Mouse (Mus musculus): ENCODE results near the gene Josd2. TPM values are rescaled to one million over a fixed set of nuclear protein-coding genes. Genes with fewer than 3 reads are reported as not detected.
A peak's percentile ranks its signal among the peaks of the same experiment; 100 is the strongest.

The Josd2 gene
- polyA plus RNA-seq, 1 experiment: 9.7 TPM

- no peaks in the 10 kb centered on the region for H3K36me3 ChIP-seq (ENCODE audit: control insufficient read depth, insufficient read depth, low read length, poor library complexity, severe bottlenecking)
- H3K9me3 ChIP-seq (replicated peaks; ENCODE audit: control insufficient read depth, insufficient read depth, low read length, poor library complexity, severe bottlenecking): no peaks in the 10 kb centered on the region
- no peak overlapping the region for H3K9ac ChIP-seq (ENCODE audit: low read depth, poor library complexity, severe bottlenecking)
- H3K27me3 ChIP-seq (ENCODE audit: control insufficient read depth, insufficient read depth, low read length, poor library complexity, severe bottlenecking): no peaks in the 10 kb centered on the region
- peaks cover 2% of the 10 kb centered on the region for H3K4me1 ChIP-seq (ENCODE audit: control insufficient read depth, insufficient read depth, low read length)
- TF ChIP-seq CTCF (IDR thresholded peaks at IDR 0.05; ENCODE audit: low read depth, low read length) (peak; percentile 68), EP300 (IDR thresholded peaks at IDR 0.05; ENCODE audit: insufficient read depth, low read depth, low read length) (no peak)
- H3K27ac ChIP-seq (ENCODE audit: insufficient read depth, low read length): no peak overlapping the region
- no peak overlapping the region for H3K4me3 ChIP-seq (ENCODE audit: low read depth, low read length)
Observed at GRCm38 (mm10) chr7:44519240-44519913, 51.6 kb downstream of the Josd2 start.

GRCm38 (mm10) chr7:44520990-44521389 lies 53.2 kb downstream of the Josd2 start:
- no peak overlapping the region for H3K27ac ChIP-seq (ENCODE audit: insufficient read depth, low read length)
- H3K4me1 ChIP-seq (ENCODE audit: control insufficient read depth, insufficient read depth, low read length): peaks cover 2% of the 10 kb centered on the region
- H3K4me3 ChIP-seq (ENCODE audit: low read depth, low read length): no peak overlapping the region
- no peaks in the 10 kb centered on the region for H3K27me3 ChIP-seq (ENCODE audit: control insufficient read depth, insufficient read depth, low read length, poor library complexity, severe bottlenecking)
- no peak overlapping the region for H3K9ac ChIP-seq (ENCODE audit: low read depth, poor library complexity, severe bottlenecking)
- no peaks in the 10 kb centered on the region for H3K9me3 ChIP-seq (replicated peaks; ENCODE audit: control insufficient read depth, insufficient read depth, low read length, poor library complexity, severe bottlenecking)
- no peaks in the 10 kb centered on the region for H3K36me3 ChIP-seq (ENCODE audit: control insufficient read depth, insufficient read depth, low read length, poor library complexity, severe bottlenecking)
- TF ChIP-seq EP300 (IDR thresholded peaks at IDR 0.05; ENCODE audit: insufficient read depth, low read depth, low read length) (no peak), CTCF (IDR thresholded peaks at IDR 0.05; ENCODE audit: low read depth, low read length) (no peak), POLR2A (IDR thresholded peaks at IDR 0.05; ENCODE audit: insufficient read depth, low read length) (no peak)

Other genes with a start within 250 kb of the Josd2 start
- gene Klk1, start 242.6 kb upstream of the Josd2 start, polyA plus RNA-seq (2011; ENCODE audit: insufficient read depth, insufficient read length, low read depth, missing spikeins): 1.3 and 1.8 TPM in 2 replicates
- not detected in 2 replicates for gene Gm36864, start 231.8 kb upstream of the Josd2 start, polyA plus RNA-seq (2011; ENCODE audit: insufficient read depth, insufficient read length, low read depth, missing spikeins)
- gene 1700028J19Rik, start 221.3 kb upstream of the Josd2 start, polyA plus RNA-seq (2011; ENCODE audit: insufficient read depth, insufficient read length, low read depth, missing spikeins): 0.65 and 1.3 TPM in 2 replicates
- gene 2410002F23Rik, start 221.3 kb upstream of the Josd2 start, polyA plus RNA-seq (2011; ENCODE audit: insufficient read depth, insufficient read length, low read depth, missing spikeins): 76.7 and 89.3 TPM in 2 replicates
- not detected in 2 replicates for gene Acp4, start 210.6 kb upstream of the Josd2 start, polyA plus RNA-seq (2011; ENCODE audit: insufficient read depth, insufficient read length, low read depth, missing spikeins)
- not detected in 2 replicates for gene Gm15517, start 206.5 kb upstream of the Josd2 start, polyA plus RNA-seq (2011; ENCODE audit: insufficient read depth, insufficient read length, low read depth, missing spikeins)
- gene Clec11a, start 161.1 kb upstream of the Josd2 start, polyA plus RNA-seq (2011; ENCODE audit: insufficient read depth, insufficient read length, low read depth, missing spikeins): 0.75 and 0.87 TPM in 2 replicates
- 2.5 and 3.4 TPM in 2 replicates for gene Shank1, start 157.7 kb upstream of the Josd2 start, polyA plus RNA-seq (2011; ENCODE audit: insufficient read depth, insufficient read length, low read depth, missing spikeins)
- 1.8 and 1.9 TPM in 2 replicates for gene Syt3, start 83.9 kb upstream of the Josd2 start, polyA plus RNA-seq (2011; ENCODE audit: insufficient read depth, insufficient read length, low read depth, missing spikeins)
- 7.7 and 8.3 TPM in 2 replicates for gene 1700008O03Rik, start 82.2 kb upstream of the Josd2 start, polyA plus RNA-seq (2011; ENCODE audit: insufficient read depth, insufficient read length, low read depth, missing spikeins)
- not detected in 2 replicates for gene Lrrc4b, start 39.0 kb upstream of the Josd2 start, polyA plus RNA-seq (2011; ENCODE audit: insufficient read depth, insufficient read length, low read depth, missing spikeins)
- gene Aspdh, start 2.6 kb upstream of the Josd2 start, polyA plus RNA-seq (2011; ENCODE audit: insufficient read depth, insufficient read length, low read depth, missing spikeins): not detected in 2 replicates
- gene Emc10, start 28.5 kb downstream of the Josd2 start, polyA plus RNA-seq (2011; ENCODE audit: insufficient read depth, insufficient read length, low read depth, missing spikeins): 67.7 and 75.3 TPM in 2 replicates
- 5.6 and 7.4 TPM in 2 replicates for gene Fam71e1, start 28.6 kb downstream of the Josd2 start, polyA plus RNA-seq (2011; ENCODE audit: insufficient read depth, insufficient read length, low read depth, missing spikeins)
- 2.3 and 2.5 TPM in 2 replicates for gene Mybpc2, start 56.7 kb downstream of the Josd2 start, polyA plus RNA-seq (2011; ENCODE audit: insufficient read depth, insufficient read length, low read depth, missing spikeins)
- 1.4 and 2.4 TPM in 2 replicates for gene Spib, start 64.1 kb downstream of the Josd2 start, polyA plus RNA-seq (2011; ENCODE audit: insufficient read depth, insufficient read length, low read depth, missing spikeins)
- 81.9 and 86.6 TPM in 2 replicates for gene Pold1, start 80.9 kb downstream of the Josd2 start, polyA plus RNA-seq (2011; ENCODE audit: insufficient read depth, insufficient read length, low read depth, missing spikeins)
- 67.6 and 95.7 TPM in 2 replicates for gene Nr1h2, start 86.0 kb downstream of the Josd2 start, polyA plus RNA-seq (2011; ENCODE audit: insufficient read depth, insufficient read length, low read depth, missing spikeins)
- 0.97 and 1.1 TPM in 2 replicates for gene Napsa, start 104.4 kb downstream of the Josd2 start, polyA plus RNA-seq (2011; ENCODE audit: insufficient read depth, insufficient read length, low read depth, missing spikeins)
- 12.3 and 15.5 TPM in 2 replicates for gene Kcnc3, start 122.7 kb downstream of the Josd2 start, polyA plus RNA-seq (2011; ENCODE audit: insufficient read depth, insufficient read length, low read depth, missing spikeins)
- gene Myh14, start 202.9 kb downstream of the Josd2 start, polyA plus RNA-seq (2011; ENCODE audit: insufficient read depth, insufficient read length, low read depth, missing spikeins): 14.7 and 16.5 TPM in 2 replicates
- 1.8 and 2.2 TPM in 2 replicates for gene Izumo2, start 240.8 kb downstream of the Josd2 start, polyA plus RNA-seq (2011; ENCODE audit: insufficient read depth, insufficient read length, low read depth, missing spikeins)